Mouse (Mus musculus) kidney, adult 9 months (tissue): Measurements from ENCODE around the gene Rmnd5b.
A peak's percentile ranks its signal among the peaks of the same experiment; 100 is the strongest.
"Not testable (repeated sequence)": the region's sequence is repeated elsewhere in the genome, so short reads cannot be mapped to it uniquely, and the experiment has no call there.

ENCODE experiments used
- DNase-seq: peaks from one replicate; pipeline ENCODE4 v3.0.0; 2022

Gene Rmnd5b

GRCm38 (mm10) chr11:51635525-51636322 is at the start of gene Rmnd5b:
Gene Rmnd5b, minus strand, starts transcription at chr11:51635896.
- DNase-seq = peak; percentile 92

- no peak for DNase-seq
These were observed 46.3 kb upstream of the Rmnd5b start for GRCm38 (mm10) chr11:51681976-51682374.

- peak; percentile 92 for DNase-seq
These were observed 45.8 kb upstream of the Rmnd5b start for GRCm38 (mm10) chr11:51681324-51681975.

GRCm38 (mm10) chr11:51679466-51679865 is 43.8 kb upstream of the Rmnd5b start:
- no peak for DNase-seq

GRCm38 (mm10) chr11:51677737-51678418 is 42.2 kb upstream of the Rmnd5b start:
- DNase-seq = no peak

- no peak for DNase-seq
These were observed 39.7 kb upstream of the Rmnd5b start for GRCm38 (mm10) chr11:51675386-51675785.

GRCm38 (mm10) chr11:51673291-51673690 is 37.6 kb upstream of the Rmnd5b start:
- no peak for DNase-seq

- DNase-seq = no peak
These were observed 35.7 kb upstream of the Rmnd5b start for GRCm38 (mm10) chr11:51671376-51671775.

- peak; percentile 54 for DNase-seq
These were observed 35.1 kb upstream of the Rmnd5b start for GRCm38 (mm10) chr11:51670846-51671245.

- DNase-seq = not testable (repeated sequence)
These were observed 29.1 kb upstream of the Rmnd5b start for GRCm38 (mm10) chr11:51664747-51665146.

- no peak for DNase-seq
These were observed 26.9 kb upstream of the Rmnd5b start for GRCm38 (mm10) chr11:51662632-51663031.

- DNase-seq = peak; percentile 64
These were observed 26.2 kb upstream of the Rmnd5b start for GRCm38 (mm10) chr11:51661867-51662365.

GRCm38 (mm10) chr11:51658705-51659104 is 23.0 kb upstream of the Rmnd5b start:
- DNase-seq = peak; percentile 97

- no peak for DNase-seq
These were observed 22.6 kb upstream of the Rmnd5b start for GRCm38 (mm10) chr11:51658291-51658690.

GRCm38 (mm10) chr11:51656798-51657521 is 21.3 kb upstream of the Rmnd5b start:
- peak; percentile 91 for DNase-seq

GRCm38 (mm10) chr11:51654891-51655290 is 19.2 kb upstream of the Rmnd5b start:
- no peak for DNase-seq

GRCm38 (mm10) chr11:51653736-51654135 is 18.0 kb upstream of the Rmnd5b start:
- no peak for DNase-seq

- peak; percentile 60 for DNase-seq
These were observed 17.3 kb upstream of the Rmnd5b start for GRCm38 (mm10) chr11:51652889-51653418.

- DNase-seq = peak; percentile 76
These were observed 15.2 kb upstream of the Rmnd5b start, which contains the start of the genes N4bp3 and D930048N14Rik for GRCm38 (mm10) chr11:51650691-51651515. Gene N4bp3, minus strand, starts transcription at chr11:51650842. Gene D930048N14Rik, plus strand, starts transcription at chr11:51650954.

GRCm38 (mm10) chr11:51650261-51650660 is 14.6 kb upstream of the Rmnd5b start:
- no peak for DNase-seq

GRCm38 (mm10) chr11:51649889-51650199 is 14.1 kb upstream of the Rmnd5b start:
- no peak for DNase-seq
